In the genomic region with DNA sequence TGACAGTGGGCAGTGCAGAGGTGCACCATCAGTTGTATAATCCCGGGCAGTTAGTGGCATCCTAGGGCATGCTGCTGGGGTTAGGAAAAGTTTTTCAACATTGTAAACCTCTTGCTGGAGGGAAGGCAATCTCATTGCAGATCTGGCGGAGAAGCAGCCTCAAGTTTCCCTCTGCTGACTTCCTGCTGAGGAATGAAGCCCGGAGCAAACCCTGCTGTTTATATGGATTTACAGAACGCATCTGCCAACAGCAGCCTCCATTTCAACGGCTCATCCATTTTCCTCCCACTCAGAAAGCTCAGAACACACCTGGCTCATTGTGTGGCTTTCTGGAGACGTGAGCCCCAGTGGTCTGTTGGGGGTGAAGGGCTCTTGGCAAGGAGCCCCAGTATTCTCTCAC, we compare ENCODE assay signal across 20 mouse cellular contexts. TPM values are rescaled to one million over a fixed set of nuclear protein-coding genes. Genes with fewer than 3 reads are reported as not detected.
A peak's percentile ranks its signal among the peaks of the same experiment; 100 is the strongest.
DNase-seq lines count a peak whose midpoint lies in the region; ATAC-seq and TF ChIP-seq lines count a peak whose summit lies in the region.
"Had no signal": no experiment of that assay in that cellular context is flagged by ENCODE, and none has a peak within 500 bp of the region (broad histone marks: within the 10 kb centered on the region; RNA-seq: fewer than 3 reads in every experiment).

No protein-coding gene starts in this region.

- no peak overlapping the region for H3ac ChIP-seq in myocyte (ENCODE audit: control insufficient read depth, insufficient read length)

- H3K4me3 ChIP-seq in heart, embryonic 11.5 days (ENCODE audit: low read depth, low read length) = no peak overlapping the region
- no peak overlapping the region for H3K4me3 ChIP-seq in liver, embryonic 15.5 days (replicated peaks)
- H3K4me3 ChIP-seq in liver, embryonic 11.5 days (ENCODE audit: low read depth, low read length) = no peak overlapping the region
- no peak overlapping the region for H3K4me3 ChIP-seq in embryonic facial prominence, embryonic 14.5 days (ENCODE audit: low read depth, low read length)
- no peak overlapping the region for H3K4me3 ChIP-seq in myocyte
- H3K4me3 ChIP-seq in thymus, adult 2 months (ENCODE audit: control insufficient read depth, insufficient read depth, low read length) = no peak overlapping the region
- H3K4me3 ChIP-seq: forebrain, embryonic 13.5 days; hindbrain, embryonic 10.5 days; left cerebral cortex, adult 2 months; midbrain, embryonic 10.5 days had no signal

- H3K79me2 ChIP-seq in myocyte (ENCODE audit: control insufficient read depth, insufficient read depth) = no peaks in the 10 kb centered on the region

- ATAC-seq in heart, embryonic 11.5 days (replicated peaks; ENCODE audit: insufficient number of reproducible peaks, low FRiP score, low TSS enrichment) = no peak
- ATAC-seq in liver, embryonic 15.5 days (ENCODE audit: insufficient read depth) = no peak
- ATAC-seq in liver, embryonic 11.5 days (replicated peaks; ENCODE audit: low FRiP score) = no peak
- ATAC-seq in embryonic facial prominence, embryonic 14.5 days (ENCODE audit: low read depth) = 0 out of 2 replicates have a peak, but pooled peaks have one; percentile 14
- ATAC-seq: forebrain, embryonic 13.5 days had no signal

- no peak for DNase-seq in heart, adult 8-10 months (ENCODE audit: low spot score)
- no peak for DNase-seq in liver, embryonic 11.5 days (ENCODE audit: low spot score)
- DNase-seq in embryonic facial prominence, embryonic 14.5 days (ENCODE audit: low spot score) = no peak
- no peak for DNase-seq in thymus, adult 2 months
- no peak for DNase-seq in frontal cortex, adult 2 months (ENCODE audit: extremely low spot score in 1 of 2, low spot score in 1 of 2)
- DNase-seq: adrenal gland, adult 2 months; cerebellum, postnatal 10 days; gastrocnemius, postnatal 14 days; kidney, adult 2 months; kidney, postnatal 25 days; lung, adult 18-20 months; lung, postnatal 4 days; thymus, postnatal 36 days had no signal

- 0 out of 2 replicates have a peak overlapping the region, but pooled peaks have one; percentile 37 for H3K27ac ChIP-seq in heart, embryonic 11.5 days (ENCODE audit: low read depth, low read length)
- H3K27ac ChIP-seq in liver, embryonic 15.5 days (replicated peaks) = 0 out of 2 replicates have a peak overlapping the region, but pooled peaks have one; percentile 61
- no peak overlapping the region for H3K27ac ChIP-seq in liver, embryonic 11.5 days (ENCODE audit: low read depth, low read length)
- H3K27ac ChIP-seq in embryonic facial prominence, embryonic 14.5 days (replicated peaks; ENCODE audit: low read depth, low read length) = peak overlapping the region; percentile 59
- H3K27ac ChIP-seq in thymus, adult 2 months (ENCODE audit: control insufficient read depth, insufficient read depth, low read length) = no peak overlapping the region
- H3K27ac ChIP-seq: forebrain, embryonic 13.5 days; hindbrain, embryonic 10.5 days; left cerebral cortex, adult 2 months; midbrain, embryonic 10.5 days had no signal

- H3K4me2 ChIP-seq in heart, embryonic 11.5 days = no peak overlapping the region
- H3K4me2 ChIP-seq in liver, embryonic 15.5 days = no peak overlapping the region
- no peak overlapping the region for H3K4me2 ChIP-seq in liver, embryonic 11.5 days
- H3K4me2 ChIP-seq in embryonic facial prominence, embryonic 14.5 days (ENCODE audit: low read depth, low read length) = no peak overlapping the region
- peak overlapping the region; percentile 57 for H3K4me2 ChIP-seq in myocyte (ENCODE audit: low read depth)
- H3K4me2 ChIP-seq: forebrain, embryonic 13.5 days had no signal

- peaks cover 8% of the 10 kb centered on the region for H3K36me3 ChIP-seq in heart, embryonic 11.5 days (ENCODE audit: control insufficient read depth, insufficient read depth, low read length)
- peaks cover 90% of the 10 kb centered on the region for H3K36me3 ChIP-seq in liver, embryonic 15.5 days (replicated peaks)
- H3K36me3 ChIP-seq in liver, embryonic 11.5 days (ENCODE audit: control insufficient read depth, insufficient read depth, low read length) = peaks cover 43% of the 10 kb centered on the region
- H3K36me3 ChIP-seq in embryonic facial prominence, embryonic 14.5 days (ENCODE audit: control insufficient read depth, insufficient read depth, low read length) = peaks cover 37% of the 10 kb centered on the region
- H3K36me3 ChIP-seq in myocyte (ENCODE audit: control insufficient read depth, insufficient read depth) = no peaks in the 10 kb centered on the region
- H3K36me3 ChIP-seq in thymus, adult 2 months (ENCODE audit: control insufficient read depth, insufficient read depth, low read length) = peaks cover 4% of the 10 kb centered on the region; the same call in 1 of the 2 replicates

- no peak for TF ChIP-seq POLR2A in myocyte (IDR thresholded peaks at IDR 0.05; ENCODE audit: insufficient read length, low read depth)
- no peak for TF ChIP-seq POLR2A in thymus, adult 2 months (IDR thresholded peaks at IDR 0.05; ENCODE audit: control insufficient read depth, extremely low read depth, insufficient read depth, low read length, poor library complexity)

- TF ChIP-seq CTCF in thymus, adult 2 months (IDR thresholded peaks at IDR 0.05; ENCODE audit: borderline replicate concordance, control insufficient read depth, extremely low read depth, insufficient read depth, low read length, poor library complexity) = no peak

- H3K4me1 ChIP-seq in heart, embryonic 11.5 days (ENCODE audit: control insufficient read depth, insufficient read depth, low read length) = peaks cover 29% of the 10 kb centered on the region
- peaks cover 34% of the 10 kb centered on the region for H3K4me1 ChIP-seq in liver, embryonic 15.5 days (replicated peaks)
- peaks cover 8% of the 10 kb centered on the region; the same call in 1 of the 2 replicates for H3K4me1 ChIP-seq in liver, embryonic 11.5 days (replicated peaks; ENCODE audit: control insufficient read depth, insufficient read depth, low read length)
- H3K4me1 ChIP-seq in embryonic facial prominence, embryonic 14.5 days (ENCODE audit: control insufficient read depth, insufficient read depth, low read length) = peaks cover 11% of the 10 kb centered on the region
- 0 out of 2 replicates have a peak, but pooled peaks cover 3% of the 10 kb centered on the region for H3K4me1 ChIP-seq in thymus, adult 2 months (replicated peaks; ENCODE audit: control insufficient read depth, insufficient read depth, low read length)
- H3K4me1 ChIP-seq: forebrain, embryonic 13.5 days; midbrain, embryonic 10.5 days had no signal

- WGBS in heart, embryonic 11.5 days (ENCODE audit: insufficient replicate concordance) = 60% methylated on average over 6 of the region's 6 CpGs
- 80% methylated on average over 6 of the region's 6 CpGs for WGBS in liver, embryonic 15.5 days (ENCODE audit: insufficient replicate concordance)
- 79% methylated on average over 6 of the region's 6 CpGs for WGBS in liver, embryonic 11.5 days
- WGBS in embryonic facial prominence, embryonic 14.5 days = 59% methylated on average over 6 of the region's 6 CpGs
- WGBS in thymus, adult 2 months = 91% methylated on average over 6 of the region's 6 CpGs

- no peaks in the 10 kb centered on the region for H3K9me3 ChIP-seq in heart, embryonic 11.5 days (replicated peaks; ENCODE audit: control insufficient read depth, low read length)
- H3K9me3 ChIP-seq in liver, embryonic 15.5 days (replicated peaks) = no peaks in the 10 kb centered on the region
- no peaks in the 10 kb centered on the region for H3K9me3 ChIP-seq in liver, embryonic 11.5 days (ENCODE audit: control insufficient read depth, low read length)
- no peaks in the 10 kb centered on the region for H3K9me3 ChIP-seq in embryonic facial prominence, embryonic 14.5 days (ENCODE audit: control insufficient read depth, low read length)
- H3K9me3 ChIP-seq: forebrain, embryonic 13.5 days; hindbrain, embryonic 10.5 days; midbrain, embryonic 10.5 days had no signal

- no peak overlapping the region for H3K9ac ChIP-seq in heart, embryonic 11.5 days (ENCODE audit: low read depth, low read length)
- no peak overlapping the region for H3K9ac ChIP-seq in liver, embryonic 15.5 days
- H3K9ac ChIP-seq in liver, embryonic 11.5 days (ENCODE audit: low read depth, low read length) = no peak overlapping the region
- H3K9ac ChIP-seq in embryonic facial prominence, embryonic 14.5 days (ENCODE audit: low read depth, low read length) = no peak overlapping the region
- H3K9ac ChIP-seq: forebrain, embryonic 13.5 days had no signal

- H3K27me3 ChIP-seq in heart, embryonic 11.5 days (ENCODE audit: control insufficient read depth, insufficient read depth, low read length) = no peaks in the 10 kb centered on the region
- H3K27me3 ChIP-seq in liver, embryonic 15.5 days = no peaks in the 10 kb centered on the region
- H3K27me3 ChIP-seq in liver, embryonic 11.5 days (replicated peaks; ENCODE audit: control insufficient read depth, insufficient read depth, low read length) = no peaks in the 10 kb centered on the region
- no peaks in the 10 kb centered on the region for H3K27me3 ChIP-seq in embryonic facial prominence, embryonic 14.5 days (replicated peaks; ENCODE audit: control insufficient read depth, insufficient read depth, low read length)
- no peaks in the 10 kb centered on the region for H3K27me3 ChIP-seq in myocyte (ENCODE audit: control insufficient read depth, insufficient read depth, insufficient read length)
- H3K27me3 ChIP-seq in thymus, adult 2 months (ENCODE audit: control insufficient read depth, insufficient read depth, low read length) = no peaks in the 10 kb centered on the region
- H3K27me3 ChIP-seq: forebrain, embryonic 13.5 days had no signal

TF ChIP-seq in myocyte, 11 proteins besides CTCF, POLR2A, EP300 and RAD21 (continues in another document):
- TF ChIP-seq USF1 (IDR thresholded peaks at IDR 0.05; ENCODE audit: low read depth) (no peak), MYOD1 (IDR thresholded peaks at IDR 0.05; ENCODE audit: control insufficient read depth in 1 of 3, insufficient read length in 2 of 3, low read depth in 2 of 3) (no peak), MYOG (IDR thresholded peaks at IDR 0.05; ENCODE audit: control insufficient read depth in 1 of 3, insufficient read depth in 1 of 3, insufficient read length in 2 of 3, low read depth in 2 of 3) (no peak), SRF (IDR thresholded peaks at IDR 0.05; ENCODE audit: control insufficient read depth, insufficient read length, low read depth) (no peak), MAX (IDR thresholded peaks at IDR 0.05; ENCODE audit: low read depth) (no peak), REST (IDR thresholded peaks at IDR 0.05; ENCODE audit: insufficient read depth, insufficient read length) (no peak)

RNA-seq across cellular contexts. Expression of a gene that starts 51.1 kb away (rescaled TPM):
- 16.0 and 23.5 TPM in 2 replicates for polyA plus RNA-seq in heart, embryonic 11.5 days (2014; fragmentation: Nextera tagmentation; extraction: Ambion mirVana)
- total RNA-seq in heart, adult 8-10 months (2022) = 100 to 1,000 TPM in 2 of 4 experiments, 10 to 100 TPM in 2; 91.9 to 122 (median 99.2) TPM
- 8.0 and 9.8 TPM in 2 replicates for polyA plus RNA-seq in liver, embryonic 15.5 days (2015; fragmentation: Nextera tagmentation; extraction: Ambion mirVana)
- 8.3 and 10.4 TPM in 2 replicates for polyA plus RNA-seq in liver, embryonic 11.5 days (2014; fragmentation: Nextera tagmentation; extraction: Ambion mirVana)
- 17.2 and 18.4 TPM in 2 replicates for polyA plus RNA-seq in embryonic facial prominence, embryonic 14.5 days (2014; fragmentation: Nextera tagmentation; extraction: Ambion mirVana)
- 64.1 TPM for polyA plus RNA-seq in myocyte (2012; fragmentation: generic; extraction: Trizol)
- polyA plus RNA-seq in thymus, adult 2 months (2012; rRNA removed) = 56.4 and 62.9 TPM in 2 replicates
- 24.2 and 26.3 TPM in 2 replicates for polyA plus RNA-seq in frontal cortex, adult 2 months (2012; rRNA removed)

Comparison
In these comparisons a context has a peak if more than half of its experiments do, and no peak if none do; other contexts are left out.
1. H3K27ac ChIP-seq: peak in heart, embryonic 11.5 days (single experiment), liver, embryonic 15.5 days (single experiment) and embryonic facial prominence, embryonic 14.5 days (single experiment); none in liver, embryonic 11.5 days (single experiment) and thymus, adult 2 months (single experiment).